37 mouse cellular contexts compared by ENCODE assay signal in the genomic region with DNA sequence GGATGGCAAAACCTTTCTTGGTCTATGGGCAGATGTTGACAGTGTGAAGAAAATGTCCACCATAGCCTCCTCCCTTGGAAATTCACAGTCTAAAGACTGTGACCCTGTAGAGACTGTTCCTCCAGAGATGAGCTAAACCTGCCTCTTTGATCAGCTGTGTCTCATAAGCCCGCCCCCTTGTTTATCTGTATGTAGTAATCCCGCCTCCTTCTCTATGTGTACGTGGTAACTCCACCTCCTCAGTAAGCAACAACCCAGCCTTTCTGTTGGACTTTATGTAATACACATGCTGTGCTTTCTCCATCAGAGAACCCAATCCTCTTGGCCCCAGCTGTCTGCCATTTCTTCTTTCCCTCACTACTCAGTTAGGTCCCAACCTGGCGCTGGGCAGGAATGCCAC. TPM values are rescaled to one million over a fixed set of nuclear protein-coding genes. Genes with fewer than 3 reads are reported as not detected.
A peak's percentile ranks its signal among the peaks of the same experiment; 100 is the strongest.
DNase-seq lines count a peak whose midpoint lies in the region; ATAC-seq and TF ChIP-seq lines count a peak whose summit lies in the region.
"Had no signal": no experiment of that assay in that cellular context is flagged by ENCODE, and none has a peak within 500 bp of the region (broad histone marks: within the 10 kb centered on the region; RNA-seq: fewer than 3 reads in every experiment).

No protein-coding gene starts in this region.

- no peak for DNase-seq in kidney, postnatal 0 days (ENCODE audit: low spot score)
- DNase-seq in lung, postnatal 36 days, result no peak
- peak; percentile 14 for DNase-seq in yolk sac, embryonic 10.5 days (ENCODE audit: low spot score)
- no peak for DNase-seq in cerebellum, postnatal 4 days (ENCODE audit: low spot score in 2 of 2)
- no peak for DNase-seq in testis, postnatal 14 days (ENCODE audit: low spot score)
- DNase-seq: adrenal gland, adult 8-10 months; cerebellum, adult 2 months; cerebellum, postnatal 14 days; gastrocnemius, postnatal 10 days; layer of hippocampus, postnatal 36 days; left cerebral cortex, postnatal 4 days; lung, adult 2 months; lung, postnatal 4 days; right cerebral cortex, postnatal 4 days; thymus, adult 2 months; thymus, postnatal 4 days had no signal

- no peak overlapping the region for H3K4me3 ChIP-seq in kidney, postnatal 0 days (replicated peaks; ENCODE audit: low read depth, low read length)
- no peak overlapping the region for H3K4me3 ChIP-seq in kidney, embryonic 15.5 days (replicated peaks)
- H3K4me3 ChIP-seq in lung, embryonic 16.5 days (ENCODE audit: low read length), result no peak overlapping the region
- H3K4me3 ChIP-seq: forebrain, embryonic 13.5 days; heart, embryonic 15.5 days; hindbrain, embryonic 12.5 days; myocyte; neural tube, embryonic 12.5 days had no signal

- no peaks in the 10 kb centered on the region for H3K27me3 ChIP-seq in kidney, postnatal 0 days (ENCODE audit: insufficient read depth, low read length)
- H3K27me3 ChIP-seq in kidney, embryonic 15.5 days, result no peaks in the 10 kb centered on the region
- H3K27me3 ChIP-seq in lung, embryonic 16.5 days (ENCODE audit: control insufficient read depth, insufficient read depth, low read depth, low read length), result no peaks in the 10 kb centered on the region
- H3K27me3 ChIP-seq: forebrain, embryonic 13.5 days; heart, embryonic 15.5 days; hindbrain, embryonic 12.5 days; neural tube, embryonic 12.5 days had no signal

- TF ChIP-seq CTCF in kidney, postnatal 0 days (IDR thresholded peaks at IDR 0.05; ENCODE audit: low read depth), result no peak

- no peaks in the 10 kb centered on the region for H3K9me3 ChIP-seq in kidney, postnatal 0 days (replicated peaks; ENCODE audit: low read length)
- no peaks in the 10 kb centered on the region for H3K9me3 ChIP-seq in kidney, embryonic 15.5 days (replicated peaks)
- H3K9me3 ChIP-seq in lung, embryonic 16.5 days (ENCODE audit: control insufficient read depth, low read length), result no peaks in the 10 kb centered on the region
- H3K9me3 ChIP-seq: forebrain, embryonic 13.5 days; heart, embryonic 15.5 days; hindbrain, embryonic 12.5 days; neural tube, embryonic 12.5 days had no signal

- H3K4me1 ChIP-seq in kidney, postnatal 0 days (replicated peaks; ENCODE audit: insufficient read depth, low read length), result no peaks in the 10 kb centered on the region
- no peaks in the 10 kb centered on the region for H3K4me1 ChIP-seq in kidney, embryonic 15.5 days
- peaks cover 3% of the 10 kb centered on the region; the same call in 1 of the 2 replicates for H3K4me1 ChIP-seq in lung, embryonic 16.5 days (replicated peaks; ENCODE audit: control insufficient read depth, insufficient read depth, low read length)
- H3K4me1 ChIP-seq: forebrain, embryonic 13.5 days; heart, embryonic 15.5 days; hindbrain, embryonic 12.5 days; neural tube, embryonic 12.5 days had no signal

- WGBS in kidney, postnatal 0 days, result 80% methylated on average over 4 of the region's 4 CpGs
- WGBS in kidney, embryonic 15.5 days, result 78% methylated on average over 4 of the region's 4 CpGs
- WGBS in lung, embryonic 16.5 days, result 80% methylated on average over 4 of the region's 4 CpGs

- no peak overlapping the region for H3K4me2 ChIP-seq in kidney, postnatal 0 days (ENCODE audit: low read length)
- H3K4me2 ChIP-seq in kidney, embryonic 15.5 days, result no peak overlapping the region
- H3K4me2 ChIP-seq in lung, embryonic 16.5 days (ENCODE audit: low read depth, low read length), result no peak overlapping the region
- H3K4me2 ChIP-seq: forebrain, embryonic 13.5 days; heart, embryonic 15.5 days; hindbrain, embryonic 12.5 days; neural tube, embryonic 12.5 days had no signal

- H3K27ac ChIP-seq in kidney, postnatal 0 days, result no peak overlapping the region
- H3K27ac ChIP-seq in kidney, embryonic 15.5 days, result no peak overlapping the region
- H3K27ac ChIP-seq in lung, embryonic 16.5 days (ENCODE audit: low read length), result peak overlapping the region; percentile 50
- H3K27ac ChIP-seq: forebrain, embryonic 13.5 days; heart, embryonic 15.5 days; hindbrain, embryonic 12.5 days; hindbrain, postnatal 0 days; neural tube, embryonic 12.5 days; stomach, postnatal 0 days had no signal

- H3K36me3 ChIP-seq in kidney, postnatal 0 days (ENCODE audit: insufficient read depth, low read length), result no peaks in the 10 kb centered on the region
- no peaks in the 10 kb centered on the region for H3K36me3 ChIP-seq in kidney, embryonic 15.5 days
- no peaks in the 10 kb centered on the region for H3K36me3 ChIP-seq in lung, embryonic 16.5 days (ENCODE audit: control insufficient read depth, insufficient read depth, low read length)
- H3K36me3 ChIP-seq: heart, embryonic 15.5 days; hindbrain, embryonic 12.5 days; neural tube, embryonic 12.5 days had no signal

- ATAC-seq in kidney, postnatal 0 days (replicated peaks; ENCODE audit: low FRiP score, low read depth), result peak; percentile 25; the same call in 1 of the 2 replicates
- no peak for ATAC-seq in kidney, embryonic 15.5 days (replicated peaks; ENCODE audit: low FRiP score)
- peak; percentile 43; the same call in 1 of the 2 replicates for ATAC-seq in lung, embryonic 16.5 days (ENCODE audit: low read depth)
- peak; percentile 67 for ATAC-seq in erythroid progenitor cell, adult 5-6 weeks (replicated peaks; ENCODE audit: low FRiP score, poor library complexity, severe bottlenecking)
- ATAC-seq: CD4-positive, CD25-positive, alpha-beta regulatory T cell, adult 4 months; forebrain, embryonic 13.5 days; hindbrain, postnatal 0 days had no signal

- H3K9ac ChIP-seq in kidney, postnatal 0 days (ENCODE audit: low read depth, low read length), result no peak overlapping the region
- H3K9ac ChIP-seq in kidney, embryonic 15.5 days, result no peak overlapping the region
- H3K9ac ChIP-seq in lung, embryonic 16.5 days (ENCODE audit: low read length), result no peak overlapping the region
- H3K9ac ChIP-seq: forebrain, embryonic 13.5 days; heart, embryonic 15.5 days; hindbrain, embryonic 12.5 days; neural tube, embryonic 12.5 days had no signal

RNA-seq across cellular contexts. Expression of gene 4930522H14Rik, which starts 51.4 kb away (rescaled TPM):
- polyA plus RNA-seq in kidney, postnatal 0 days (2015; fragmentation: Nextera tagmentation; extraction: Ambion mirVana), result not detected in 2 replicates
- not detected in 2 replicates for polyA plus RNA-seq in kidney, embryonic 15.5 days (2015; fragmentation: Nextera tagmentation; extraction: Ambion mirVana)
- not detected in 2 replicates for polyA plus RNA-seq in lung, embryonic 16.5 days (2015; fragmentation: Nextera tagmentation; extraction: Ambion mirVana)
- not detected in 2 replicates for total RNA-seq in erythroid progenitor cell, adult 5-6 weeks (2015; ENCODE audit: low replicate concordance)
- not detected in 2 replicates for total RNA-seq in erythroid progenitor cell, adult 5-6 weeks (2017; ENCODE audit: low replicate concordance)
- total RNA-seq: adrenal gland, adult 8-10 months; adrenal gland, postnatal 4 days; gastrocnemius, postnatal 10 days; heart, postnatal 25 days; hindbrain, postnatal 0 days; layer of hippocampus, postnatal 36 days; left cerebral cortex, postnatal 4 days; midbrain, postnatal 0 days had no signal
- polyA plus RNA-seq: CD4-positive, CD25-positive, alpha-beta regulatory T cell, adult 4 months; cerebellum, adult 2 months; embryonic facial prominence, embryonic 11.5 days; forebrain, embryonic 13.5 days; gonadal fat pad, adult 2 months; heart, embryonic 15.5 days; hindbrain, embryonic 12.5 days; hindbrain, postnatal 0 days; intestine, embryonic 16.5 days; kidney, embryonic 14.5 days; large intestine, adult 2 months; limb, embryonic 14.5 days; lung, adult 2 months; midbrain, postnatal 0 days; myocyte; neural tube, embryonic 12.5 days; spleen, adult 2 months; stomach, postnatal 0 days; thymus, adult 2 months had no signal
